Mouse (Mus musculus) erythroblast, embryonic 14.5 days (primary cell): ENCODE data around the gene Tacr1.

Experiments
- GATA1 ChIP-seq: IDR thresholded peaks from 2 replicates; pipeline ENCODE4 v1.6.1; 2012; ENCODE audit warnings: low read length, inconsistent platforms, mixed read lengths
- TAL1 ChIP-seq: IDR thresholded peaks from 3 replicates; pipeline ENCODE4 v1.6.1; 2012; ENCODE audit warnings: low read length, inconsistent platforms, mixed read lengths

DNA sequence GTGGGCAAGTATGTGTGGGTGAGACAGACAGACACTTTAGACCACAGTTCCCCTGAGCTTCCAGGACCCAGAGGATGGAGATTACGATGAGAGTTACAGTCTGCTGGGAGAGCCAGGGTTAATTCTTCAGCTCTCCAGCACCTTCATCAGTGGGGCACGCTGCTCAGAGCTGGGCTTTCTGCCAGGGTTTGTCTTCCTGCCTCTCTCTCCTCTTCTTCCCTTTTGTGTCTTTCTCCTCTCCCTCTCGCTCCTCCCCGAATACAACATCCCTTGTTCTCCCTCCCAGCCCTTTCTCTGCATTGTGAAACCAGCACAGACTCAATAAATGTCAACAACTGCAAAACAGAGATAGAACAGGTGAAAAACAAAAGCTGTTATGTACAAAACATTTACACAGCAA, 18.1 kb downstream of the Tacr1 start:
- no peak for TF ChIP-seq TAL1
- no peak for TF ChIP-seq GATA1
